27 mouse cellular contexts compared by ENCODE assay signal in genomic region chr5:139227645-139228044, GRCm38 (mm10).
"Had no signal": no experiment of that assay in that cellular context is flagged by ENCODE, and none has a peak within 500 bp of the region (broad histone marks: within the 10 kb centered on the region; RNA-seq: fewer than 3 reads in every experiment).

No protein-coding gene starts in this region.

- DNase-seq: heart, postnatal 14 days; heart, postnatal 36 days; heart, postnatal 4 days; kidney, adult 18-20 months; kidney, postnatal 10 days; kidney, postnatal 14 days; kidney, postnatal 4 days; layer of hippocampus, adult 9-11 months; layer of hippocampus, postnatal 36 days had no signal

- H3K27ac ChIP-seq: heart, embryonic 10.5 days; heart, embryonic 13.5 days; heart, embryonic 15.5 days; hindbrain, embryonic 10.5 days; hindbrain, embryonic 12.5 days; hindbrain, embryonic 14.5 days; hindbrain, embryonic 15.5 days; hindbrain, postnatal 0 days; intestine, embryonic 15.5 days; kidney, embryonic 15.5 days; kidney, postnatal 0 days; layer of hippocampus, adult 2 months; left cerebral cortex, adult 2 months had no signal

- H3K4me2 ChIP-seq: heart, embryonic 11.5 days; heart, embryonic 12.5 days; heart, embryonic 13.5 days; heart, embryonic 15.5 days; hindbrain, embryonic 12.5 days; hindbrain, embryonic 14.5 days; hindbrain, embryonic 15.5 days; intestine, embryonic 15.5 days; kidney, embryonic 15.5 days had no signal

- H3K4me3 ChIP-seq: heart, embryonic 10.5 days; heart, embryonic 12.5 days; heart, embryonic 13.5 days; heart, embryonic 15.5 days; hindbrain, embryonic 10.5 days; hindbrain, embryonic 12.5 days; hindbrain, embryonic 15.5 days; intestine, embryonic 15.5 days; kidney, embryonic 15.5 days; layer of hippocampus, adult 2 months; left cerebral cortex, adult 2 months had no signal

- H3K9ac ChIP-seq: heart, embryonic 12.5 days; heart, embryonic 13.5 days; heart, embryonic 15.5 days; hindbrain, embryonic 12.5 days; hindbrain, embryonic 14.5 days; hindbrain, embryonic 15.5 days; intestine, embryonic 15.5 days; kidney, embryonic 15.5 days had no signal

- H3K4me1 ChIP-seq: heart, embryonic 10.5 days; heart, embryonic 12.5 days; heart, embryonic 13.5 days; heart, embryonic 15.5 days; hindbrain, embryonic 10.5 days; hindbrain, embryonic 12.5 days; hindbrain, embryonic 15.5 days; intestine, embryonic 15.5 days; kidney, embryonic 15.5 days had no signal

- H3K9me3 ChIP-seq: heart, embryonic 10.5 days; heart, embryonic 12.5 days; heart, embryonic 13.5 days; heart, embryonic 15.5 days; hindbrain, embryonic 10.5 days; hindbrain, embryonic 12.5 days; hindbrain, embryonic 15.5 days; intestine, embryonic 15.5 days; kidney, embryonic 15.5 days had no signal

- H3K27me3 ChIP-seq: heart, embryonic 12.5 days; heart, embryonic 13.5 days; heart, embryonic 15.5 days; hindbrain, embryonic 12.5 days; hindbrain, embryonic 15.5 days; intestine, embryonic 15.5 days; kidney, embryonic 15.5 days had no signal

- ATAC-seq: hindbrain, postnatal 0 days; inflammation-experienced regulatory T-cells, adult 6 months; intestine, embryonic 15.5 days; intestine, embryonic 16.5 days; intestine, postnatal 0 days had no signal
